Mouse (Mus musculus) skeletal muscle tissue, adult 2 months (tissue): ENCODE measurements at regions not wholly inside any gene's neighbourhood (a gene's known extent, or its start where the extent isn't known, plus 50 kb on each side); places are given as distances from the start of the nearest gene placed in this dataset.

ENCODE experiments used
- DNase-seq: peaks from one replicate; pipeline ENCODE4 v3.0.0-alpha.2; 2012; ENCODE audit warnings: low read depth, low spot score

DNA sequence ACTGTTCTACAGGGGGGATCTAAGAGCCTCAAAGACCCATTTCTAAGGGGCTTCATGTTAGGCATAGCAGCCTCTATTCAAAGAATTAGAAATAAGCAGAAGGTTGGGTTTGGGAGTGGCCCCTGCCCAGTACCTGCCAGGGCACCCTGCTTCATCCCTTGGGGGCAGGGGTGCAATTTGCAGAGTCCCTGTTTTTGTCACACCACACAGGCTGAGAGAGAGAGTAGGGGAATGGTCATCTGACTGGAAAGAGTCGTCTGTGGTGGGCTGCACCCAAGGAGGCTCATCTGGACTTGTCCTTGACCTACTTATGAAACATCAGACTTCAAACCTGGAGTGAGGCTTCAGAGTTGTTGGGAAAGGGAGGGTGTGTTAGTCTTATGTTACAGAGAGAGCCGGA, 382.3 kb downstream of the Vrk1 start:
- DNase-seq = no peak

DNA sequence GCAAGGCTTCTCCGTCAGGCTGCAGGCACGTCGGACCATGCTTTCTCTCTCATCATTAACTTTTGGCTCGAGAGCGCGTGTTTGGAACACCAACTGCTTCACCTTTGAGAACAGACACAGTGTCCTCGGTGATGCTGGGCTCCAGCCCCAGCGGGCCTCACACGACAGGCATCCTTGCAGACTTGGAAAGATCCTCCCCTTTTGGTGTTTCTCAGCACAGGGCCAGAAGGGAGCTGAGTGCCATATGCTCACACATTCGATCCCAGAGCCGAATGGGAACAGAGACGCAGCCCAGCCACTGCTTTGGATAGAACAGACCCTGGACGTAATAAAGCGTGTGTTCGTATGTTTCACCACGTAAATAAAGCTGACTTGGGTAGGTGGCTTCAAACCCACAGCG, 389.1 kb downstream of the Vrk1 start:
- DNase-seq = no peak

DNA sequence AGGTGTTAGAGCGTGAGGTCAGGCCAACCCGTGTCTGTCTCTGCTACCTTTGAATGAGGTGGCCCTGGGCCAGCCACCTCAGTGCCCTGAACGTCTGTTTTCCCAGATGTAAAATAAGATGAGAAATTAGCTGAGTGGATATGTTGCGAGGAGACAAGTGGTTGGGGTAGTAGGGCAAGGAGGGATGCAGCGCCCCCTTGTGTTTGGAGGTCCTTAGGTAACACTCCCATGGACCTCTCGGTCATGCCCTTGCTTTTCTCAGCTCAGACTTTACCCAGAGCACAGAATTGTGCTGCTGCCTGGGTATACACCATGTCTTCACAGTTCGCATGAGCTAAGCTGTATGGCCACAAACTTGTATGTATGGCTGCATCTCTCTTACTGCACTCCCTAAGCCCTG, 401.0 kb downstream of the Vrk1 start:
- DNase-seq = no peak

DNA sequence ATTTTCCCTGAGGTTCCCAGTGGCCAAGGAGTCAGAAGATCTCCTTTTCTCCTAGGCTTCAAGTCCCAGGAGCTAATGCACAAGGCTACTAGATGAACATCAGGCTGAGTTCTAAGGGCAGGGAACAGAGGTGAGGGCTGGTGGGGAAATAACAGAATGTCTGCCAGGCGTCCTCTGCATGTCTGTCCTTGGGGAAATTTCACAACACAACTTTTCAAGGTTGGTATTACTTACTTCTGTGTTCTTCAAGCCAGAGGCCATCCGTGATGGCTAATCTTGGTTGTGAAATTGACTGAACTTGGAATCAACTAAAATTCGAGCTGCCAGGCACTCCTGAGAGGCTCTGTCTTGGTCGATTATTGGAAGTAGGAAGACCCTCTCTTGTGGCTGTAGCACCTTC, 416.6 kb downstream of the Vrk1 start:
- DNase-seq = no peak

DNA sequence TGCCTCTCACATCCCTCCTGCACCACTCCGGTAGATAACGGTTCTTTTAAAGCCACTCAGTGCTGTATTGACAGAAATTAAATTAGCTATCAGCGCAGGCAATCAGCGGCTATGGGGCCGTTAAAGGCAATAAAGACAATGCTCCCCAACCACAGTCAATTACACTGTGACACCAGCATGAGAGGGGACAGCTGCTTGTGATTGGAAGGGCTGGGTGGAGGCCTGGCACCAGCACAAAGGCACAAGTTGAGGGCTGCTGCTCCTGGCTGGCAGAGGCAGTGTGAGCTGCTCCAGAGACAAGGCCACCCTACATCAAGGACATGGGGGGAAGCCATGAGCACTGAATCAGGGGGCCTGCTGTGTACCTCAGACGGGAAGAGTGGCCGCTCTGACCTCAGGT, 420.0 kb downstream of the Vrk1 start:
- DNase-seq = no peak

DNA sequence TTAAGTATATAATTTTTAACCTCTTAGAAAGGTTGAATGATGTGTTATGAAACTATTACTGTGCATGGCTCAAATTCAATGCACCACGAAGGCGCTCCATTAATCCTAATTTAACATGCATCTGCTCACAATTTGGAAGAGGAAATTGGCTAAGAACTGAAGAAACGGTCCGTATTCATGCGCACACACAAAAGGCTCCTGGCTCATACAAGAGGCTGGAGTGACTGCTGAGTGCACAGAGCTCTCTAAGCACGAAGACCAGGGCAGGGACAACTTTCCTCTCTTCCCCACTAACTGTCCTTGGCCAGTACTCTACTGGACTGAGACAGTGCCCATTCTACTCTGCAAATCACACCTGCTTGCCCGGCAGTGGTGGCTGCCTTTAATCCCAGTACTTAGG, 435.1 kb downstream of the Vrk1 start:
- no peak for DNase-seq

DNA sequence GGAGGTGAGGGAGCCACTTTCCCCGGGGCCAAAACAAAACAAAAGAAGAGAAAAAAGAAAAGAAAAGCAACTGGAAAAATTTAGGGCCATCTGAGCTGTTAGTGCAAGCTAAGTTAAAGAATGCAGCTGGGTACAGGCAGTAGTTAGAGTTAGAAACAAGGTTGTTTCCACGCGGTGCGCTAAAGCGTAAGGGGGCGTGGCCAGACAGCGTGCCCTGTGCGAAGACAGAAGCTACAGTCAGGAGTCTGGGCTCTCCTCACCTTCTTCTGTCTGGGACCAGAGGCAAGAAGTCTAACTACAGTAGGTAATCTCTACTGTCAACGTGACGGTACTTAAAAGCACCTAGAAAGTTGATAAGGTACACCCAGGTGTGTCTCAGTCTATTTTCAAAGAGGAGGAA, 435.9 kb downstream of the Vrk1 start:
- no peak for DNase-seq

DNA sequence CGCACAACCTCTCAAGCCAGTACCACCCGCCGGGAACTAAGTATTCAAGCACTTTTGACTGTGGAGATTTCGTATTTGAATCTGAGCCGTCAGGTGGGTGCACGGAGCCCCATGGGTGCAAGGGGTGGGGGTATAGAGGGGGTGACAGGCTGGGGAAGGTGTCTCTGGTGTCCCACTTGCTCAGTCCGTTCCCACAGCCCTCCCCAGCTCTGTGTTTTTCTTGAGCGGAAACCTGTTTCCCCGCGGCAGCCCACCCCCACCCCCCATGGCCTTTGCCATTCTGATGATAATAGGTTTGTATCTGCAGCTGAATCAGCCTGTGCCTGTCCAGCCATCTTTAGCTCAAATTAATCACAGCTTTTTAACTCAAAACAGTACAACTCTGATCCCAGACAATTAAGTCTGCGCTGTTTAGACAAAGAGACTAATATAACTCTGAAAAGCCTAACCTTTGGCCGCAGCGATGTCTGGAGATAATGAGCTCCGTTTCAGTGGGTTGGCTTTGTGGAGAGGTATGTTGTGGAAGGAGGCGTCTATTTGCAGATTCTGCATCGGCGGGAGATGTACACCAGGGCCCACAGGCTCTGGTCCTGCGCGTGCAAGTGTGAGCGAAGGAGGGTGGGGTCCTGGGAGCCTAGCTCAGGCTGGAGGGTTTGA, 437.0 kb downstream of the Vrk1 start:
- no peak for DNase-seq

DNA sequence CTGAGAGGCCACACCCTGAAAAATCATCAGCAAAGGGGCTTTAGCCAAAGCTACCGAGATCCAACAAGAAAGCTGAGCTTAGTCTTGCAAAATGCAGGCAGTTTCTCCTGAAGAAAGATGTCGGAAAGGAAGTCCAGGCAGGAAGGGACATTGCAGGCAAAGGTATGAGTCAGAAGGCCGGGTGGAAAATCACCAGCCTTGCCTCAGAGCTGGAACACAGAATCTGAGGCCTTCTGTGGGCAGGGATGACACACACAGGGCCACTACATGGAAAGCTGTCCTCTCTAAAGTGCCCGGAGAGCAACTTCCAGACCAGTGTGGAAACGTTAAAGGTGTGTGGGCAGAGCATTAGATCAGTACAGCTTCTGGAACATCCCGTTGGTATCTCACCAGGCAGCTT, 438.5 kb downstream of the Vrk1 start:
- no peak for DNase-seq

DNA sequence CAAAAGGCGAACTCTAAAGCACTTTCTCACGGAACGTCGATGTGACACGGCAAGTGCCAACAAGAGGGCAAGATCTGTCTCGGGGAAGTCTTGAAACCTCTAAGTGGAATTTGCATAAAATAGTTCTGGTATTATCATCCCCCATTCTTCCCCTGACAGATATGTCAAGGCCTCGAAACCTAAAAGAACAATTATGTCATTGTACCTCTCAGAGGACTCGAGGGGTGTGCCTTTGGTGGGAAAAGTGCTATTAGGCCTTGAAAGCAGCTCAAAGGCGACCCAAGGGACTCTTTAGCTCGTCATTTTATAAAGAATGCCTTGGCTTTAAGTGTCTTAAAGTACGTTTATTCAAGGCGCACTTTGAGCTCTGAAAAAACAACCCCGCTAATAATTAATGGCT, 443.5 kb downstream of the Vrk1 start:
- DNase-seq = no peak

DNA sequence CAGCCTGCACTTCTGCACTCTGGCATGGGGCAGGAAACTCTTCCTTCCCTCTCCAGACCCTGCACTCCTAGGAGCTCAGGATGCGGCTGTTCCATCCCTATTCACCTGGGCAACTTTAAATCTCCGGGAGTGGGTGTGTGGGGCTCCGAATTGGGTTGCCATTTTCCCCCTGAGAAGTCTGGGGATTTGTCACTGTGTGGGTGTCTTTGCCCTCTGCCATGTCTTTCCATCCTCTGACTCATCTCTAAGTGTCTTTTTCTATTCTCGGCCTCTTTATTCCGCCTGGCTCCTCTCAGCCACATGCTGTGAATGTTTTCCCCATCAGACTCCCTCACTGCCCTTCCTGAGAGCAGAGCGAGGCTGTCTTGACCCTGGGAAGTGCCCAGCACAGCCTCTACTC, 448.2 kb downstream of the Vrk1 start:
- DNase-seq = no peak

DNA sequence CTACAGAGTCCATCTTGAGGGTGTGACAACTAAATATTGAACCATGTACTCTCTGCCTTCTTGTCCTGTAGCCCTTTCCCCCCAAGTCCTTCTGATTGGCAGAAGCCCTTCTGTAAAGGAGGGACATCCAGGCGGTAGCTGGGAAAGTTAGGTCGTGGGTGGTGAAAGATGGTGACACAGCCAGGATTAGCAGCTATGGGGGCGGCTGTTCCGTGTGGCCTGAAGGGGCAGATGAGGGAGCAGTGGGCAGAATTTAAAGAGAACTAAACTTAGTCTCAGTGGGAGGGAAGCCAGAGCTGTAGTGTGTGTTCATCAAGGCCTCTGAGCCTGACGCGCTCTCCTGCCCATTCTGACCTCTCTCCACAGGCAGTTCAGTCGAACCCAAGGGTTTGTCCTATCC, 450.6 kb downstream of the Vrk1 start:
- no peak for DNase-seq

DNA sequence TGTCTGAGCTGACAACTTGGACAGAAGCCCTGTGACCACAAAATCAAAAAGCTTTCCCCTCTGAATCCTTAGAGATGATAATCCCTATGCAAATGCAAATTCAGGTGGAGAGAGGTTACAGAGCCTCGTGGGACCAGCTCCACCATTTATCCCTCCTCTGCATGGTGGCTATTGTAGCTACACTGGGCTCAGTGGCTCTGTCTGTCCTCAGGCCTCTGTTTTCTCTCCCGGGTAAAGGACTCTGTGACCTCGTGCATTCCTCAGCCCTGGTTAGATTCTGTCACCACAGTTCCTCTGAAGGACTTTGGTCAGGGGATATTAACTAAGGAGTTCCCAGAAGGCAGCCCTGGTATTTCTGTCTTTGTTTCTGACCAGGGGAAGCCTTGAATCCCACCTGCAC, 452.3 kb downstream of the Vrk1 start:
- no peak for DNase-seq

DNA sequence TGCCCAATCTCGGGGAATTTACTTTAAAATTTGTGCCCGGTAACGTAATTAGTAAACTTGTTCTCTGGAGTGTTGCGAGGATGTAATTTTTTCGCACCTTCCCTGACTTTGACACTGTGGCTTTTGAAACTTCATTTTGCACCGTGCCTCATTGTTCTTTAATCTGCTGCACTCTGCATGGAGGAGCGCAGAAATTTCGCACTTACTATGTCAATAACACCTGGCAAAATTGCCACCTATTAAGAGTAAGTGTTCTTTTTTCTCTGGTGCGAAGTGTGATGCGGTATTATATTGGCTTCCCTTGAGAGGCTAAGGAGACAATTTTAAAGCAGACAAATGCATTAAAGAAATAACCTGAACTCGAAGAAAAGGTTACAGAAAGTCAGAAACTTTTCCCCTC, 454.7 kb downstream of the Vrk1 start:
- DNase-seq = no peak

DNA sequence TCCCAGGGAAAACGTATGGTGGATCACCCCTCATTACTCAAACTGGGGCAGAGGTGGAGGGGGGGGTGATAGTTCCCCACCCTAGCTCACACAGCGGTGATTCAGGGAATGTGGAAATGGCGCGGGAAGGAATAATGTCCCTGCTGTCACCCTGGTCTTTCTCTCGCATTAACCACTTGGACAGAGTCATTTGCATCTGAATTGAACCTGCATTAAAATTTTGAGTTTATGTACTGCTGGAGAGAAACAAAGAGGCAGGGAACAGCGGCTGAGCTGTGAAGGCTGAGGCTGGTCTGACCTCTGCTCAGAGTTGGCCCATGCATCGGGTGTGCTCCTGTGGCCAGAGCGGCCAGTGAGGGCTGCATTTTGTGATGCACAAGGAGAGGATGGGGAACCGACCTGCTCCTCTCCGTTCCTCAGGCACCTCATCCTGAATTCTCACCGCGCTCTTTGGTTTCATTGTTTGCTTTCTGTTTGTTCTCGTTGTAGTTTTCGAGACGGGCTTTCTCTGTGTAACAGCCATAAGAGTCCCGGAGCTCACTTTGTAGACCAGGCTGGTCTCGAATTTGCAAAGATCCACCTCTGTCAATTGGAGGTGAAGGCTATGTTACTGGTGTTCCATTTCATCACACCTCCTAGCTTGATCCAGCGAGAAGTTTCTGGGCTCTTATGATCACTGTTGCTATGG, 458.3 kb downstream of the Vrk1 start:
- no peak for DNase-seq

DNA sequence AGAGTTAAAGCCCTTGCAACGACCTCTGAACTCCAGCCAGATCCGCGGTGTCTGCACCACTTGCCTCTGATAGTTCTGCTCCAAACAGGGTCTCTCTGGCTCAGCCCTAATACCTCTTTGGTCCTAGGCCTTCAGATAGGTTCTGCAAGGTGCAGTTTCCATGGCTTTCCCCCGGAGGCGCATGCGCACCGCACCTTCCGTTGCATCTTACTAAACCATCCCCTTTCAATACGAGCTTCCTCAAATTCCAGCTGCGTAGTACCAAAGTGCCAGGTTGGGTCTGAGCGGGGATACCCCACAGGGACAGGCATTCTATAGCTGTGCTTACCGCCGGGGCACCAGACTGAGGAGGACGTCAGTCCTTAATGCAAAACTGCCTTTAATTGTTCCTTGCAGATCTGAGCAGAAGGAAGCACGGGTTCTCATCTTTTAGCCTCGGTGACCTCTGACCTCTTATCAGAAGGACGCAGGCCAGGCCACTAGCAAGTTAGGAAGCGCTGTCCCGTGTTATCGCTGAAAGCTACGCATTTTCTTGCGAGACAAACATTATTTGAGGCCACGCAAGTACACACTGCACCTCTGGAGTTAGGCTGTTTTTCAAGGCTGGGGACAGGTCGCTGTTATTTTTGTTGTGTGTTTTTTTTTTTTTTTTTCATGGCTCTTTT, 464.6 kb downstream of the Vrk1 start:
- no peak for DNase-seq

DNA sequence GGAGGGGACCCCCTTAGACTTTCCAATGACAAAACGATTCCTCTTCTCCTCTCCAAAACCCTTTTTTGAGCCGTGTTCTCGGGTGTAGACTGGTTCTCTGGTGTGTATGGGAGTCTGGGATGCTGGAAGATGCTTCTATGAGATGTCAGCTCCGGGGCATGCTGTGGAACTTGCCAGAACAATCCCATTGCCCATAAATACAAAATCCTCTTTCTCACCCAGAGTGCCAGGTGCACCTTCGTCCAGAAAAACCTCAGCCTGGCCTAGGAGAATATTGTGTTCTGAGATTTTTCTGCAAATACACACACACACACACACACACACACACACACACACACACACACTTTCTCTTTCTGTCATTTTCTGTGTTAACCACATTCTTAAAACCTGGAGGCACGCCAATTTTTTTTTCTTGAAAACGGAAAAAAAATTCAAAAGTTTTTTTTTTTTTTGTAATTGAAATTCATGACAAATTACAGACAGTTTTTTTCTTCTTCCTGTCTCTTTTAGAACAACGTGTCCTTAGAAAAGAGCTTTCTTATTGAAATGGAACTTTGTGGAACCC, 465.5 kb downstream of the Vrk1 start:
- DNase-seq = no peak

DNA sequence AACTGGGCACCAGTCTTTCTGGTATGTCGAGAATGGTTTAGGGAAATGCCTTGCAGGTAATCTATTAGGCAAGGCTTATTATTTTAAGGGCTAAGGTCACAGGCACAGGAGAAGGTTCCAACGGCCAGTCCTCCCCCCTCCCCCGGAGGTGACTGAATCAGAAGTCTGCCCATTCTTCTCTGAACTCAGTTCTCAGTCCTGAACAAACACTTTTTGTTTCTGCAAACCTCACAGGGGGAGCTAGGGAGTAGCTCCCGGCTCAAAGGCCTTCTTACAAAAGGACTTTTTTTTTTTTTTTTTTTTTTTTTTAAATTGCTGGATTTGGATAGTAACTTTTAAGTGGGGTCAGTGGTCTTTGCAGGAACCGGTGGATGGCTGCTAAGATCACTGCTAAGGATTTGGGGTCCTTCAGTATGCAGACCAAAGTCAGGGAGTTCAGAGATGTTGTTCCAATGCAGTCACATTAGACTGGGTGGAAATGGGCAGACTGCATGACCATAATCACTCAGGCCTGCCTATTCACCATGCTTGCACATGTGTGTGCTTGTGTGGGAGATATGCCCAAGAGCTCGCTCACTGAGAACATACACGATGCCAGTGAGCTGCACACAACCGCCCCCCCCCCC, 467.1 kb downstream of the Vrk1 start:
- DNase-seq = no peak

DNA sequence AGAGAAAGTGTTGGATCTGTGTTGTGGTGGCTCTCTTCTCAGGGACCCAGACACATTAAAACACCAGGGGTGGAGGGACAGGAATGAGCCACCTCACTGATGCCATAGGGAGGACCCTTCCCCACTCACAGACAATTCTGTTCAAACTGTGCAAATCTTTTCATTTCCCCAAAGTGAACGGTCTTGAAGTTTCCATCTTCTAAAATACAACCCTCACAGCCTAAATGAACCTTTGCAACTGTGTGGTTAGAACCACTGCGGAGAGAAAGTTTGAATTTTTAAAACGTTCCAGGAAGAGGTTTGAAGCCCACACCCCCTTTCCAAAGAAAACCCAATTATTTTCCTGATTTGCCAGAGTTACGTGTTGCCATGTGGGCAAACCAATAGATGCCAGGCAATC, 467.7 kb downstream of the Vrk1 start:
- DNase-seq = no peak

DNA sequence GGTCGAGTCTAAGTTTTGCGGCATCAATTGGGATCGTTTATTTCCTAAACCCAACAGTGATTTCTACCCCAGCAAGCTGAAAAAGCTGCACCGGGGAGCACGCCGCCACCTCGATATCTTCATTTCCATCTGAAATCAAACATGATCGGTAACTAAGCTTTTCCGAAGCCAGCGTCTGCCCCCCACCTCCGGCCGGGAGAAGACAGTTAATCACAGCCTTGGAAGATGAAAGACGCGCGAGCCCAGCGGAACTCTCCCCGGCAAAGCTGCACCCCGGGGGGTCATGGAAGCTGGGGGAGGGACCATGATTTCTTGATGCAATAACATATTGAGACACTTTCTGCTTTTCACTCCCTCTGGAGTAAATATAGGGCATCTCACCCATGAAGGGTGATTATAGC, 468.4 kb downstream of the Vrk1 start:
- DNase-seq = no peak

DNA sequence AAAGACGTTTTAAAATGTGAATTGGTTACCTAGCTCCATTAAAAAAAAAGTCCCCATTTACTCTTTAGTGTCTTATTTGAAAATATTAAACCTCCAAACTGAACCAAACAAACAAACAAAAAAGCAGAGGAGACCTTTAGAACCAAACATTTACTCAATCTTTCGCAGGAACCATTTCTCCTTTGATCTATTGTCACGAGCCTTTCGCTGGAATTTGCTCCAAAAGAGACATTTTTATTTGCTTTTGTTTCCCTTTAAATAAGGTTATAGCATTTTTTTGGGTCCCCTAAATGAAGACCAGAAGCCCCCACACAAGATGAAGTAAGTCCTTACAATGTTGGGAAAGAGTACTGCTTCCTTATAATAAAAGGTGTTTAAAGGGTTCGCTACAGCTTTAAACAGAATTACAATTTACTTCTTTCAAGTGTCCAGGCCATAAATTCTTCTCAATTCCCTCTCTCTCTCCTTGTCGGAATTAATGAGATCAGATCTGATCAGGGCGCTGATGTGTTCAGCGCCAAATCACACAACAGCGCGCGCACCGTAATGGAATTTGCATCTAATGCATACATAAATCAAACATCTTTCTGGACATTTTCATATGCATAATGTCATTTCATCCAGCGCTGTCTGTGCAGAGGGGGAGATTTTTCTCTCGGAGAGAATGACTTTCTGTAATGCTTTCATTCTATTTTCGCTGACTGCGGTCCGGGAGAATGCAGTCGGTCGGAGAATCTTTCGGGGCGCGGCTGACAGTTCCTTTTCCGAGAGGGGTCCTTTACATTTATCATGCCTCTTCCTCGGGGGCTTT, 469.2 kb downstream of the Vrk1 start:
- DNase-seq = no peak

DNA sequence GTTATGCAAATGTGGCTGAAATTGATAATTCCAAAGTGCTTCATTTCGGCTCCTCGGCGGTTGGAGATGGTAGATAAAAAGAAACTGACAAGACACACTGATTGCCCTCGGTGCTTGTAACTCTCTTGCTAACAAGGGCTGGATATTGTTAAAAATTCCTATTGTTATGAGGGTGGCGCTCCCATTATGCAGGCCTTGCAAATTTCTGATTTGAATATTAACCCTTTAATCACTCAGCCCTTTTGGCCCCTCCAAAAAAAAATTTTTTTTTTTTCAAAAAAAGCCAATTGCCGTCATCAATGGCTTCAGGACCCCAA, 469.8 kb downstream of the Vrk1 start:
- DNase-seq = no peak
